ENCODE assay signal across 35 mouse cellular contexts in the genomic region with DNA sequence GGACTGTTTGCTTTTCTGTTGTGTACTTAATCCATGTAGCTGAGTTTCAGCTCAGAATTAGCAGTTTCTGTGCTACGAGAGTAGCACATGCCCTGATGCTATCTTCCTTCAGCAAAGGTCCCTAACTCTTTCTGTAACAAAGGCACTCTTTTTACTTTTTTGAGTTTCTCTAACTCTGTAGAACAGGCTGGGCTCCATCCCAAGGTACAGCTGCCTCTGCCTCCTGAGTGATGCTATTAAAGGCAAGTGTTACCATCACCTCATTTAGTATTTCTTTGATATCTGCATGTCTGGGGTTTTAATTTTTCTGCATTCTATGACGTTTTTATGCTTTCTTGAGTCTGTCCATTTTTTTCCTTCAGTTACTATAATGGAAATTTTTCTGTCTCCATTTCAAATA.
"Had no signal": no experiment of that assay in that cellular context is flagged by ENCODE, and none has a peak within 500 bp of the region (broad histone marks: within the 10 kb centered on the region; RNA-seq: fewer than 3 reads in every experiment).

No protein-coding gene starts in this region.

- H3K9ac ChIP-seq: heart, embryonic 12.5 days; heart, embryonic 13.5 days; heart, embryonic 15.5 days; hindbrain, embryonic 12.5 days; hindbrain, embryonic 13.5 days; hindbrain, embryonic 14.5 days; hindbrain, embryonic 15.5 days; intestine, embryonic 15.5 days; kidney, embryonic 15.5 days had no signal

- H3K4me2 ChIP-seq: heart, embryonic 11.5 days; heart, embryonic 12.5 days; heart, embryonic 13.5 days; heart, embryonic 15.5 days; hindbrain, embryonic 12.5 days; hindbrain, embryonic 13.5 days; hindbrain, embryonic 14.5 days; hindbrain, embryonic 15.5 days; intestine, embryonic 15.5 days; kidney, embryonic 15.5 days had no signal

- ATAC-seq: hindbrain, embryonic 16.5 days; hindbrain, postnatal 0 days; inflammation-experienced regulatory T-cells, adult 6 months; intestine, embryonic 15.5 days; intestine, embryonic 16.5 days; intestine, postnatal 0 days had no signal

- H3K36me3 ChIP-seq: heart, embryonic 10.5 days; heart, embryonic 12.5 days; heart, embryonic 13.5 days; heart, embryonic 15.5 days; hindbrain, embryonic 10.5 days; hindbrain, embryonic 12.5 days; hindbrain, embryonic 13.5 days; hindbrain, embryonic 15.5 days; intestine, embryonic 15.5 days; kidney, embryonic 15.5 days had no signal

- H3K27me3 ChIP-seq: heart, embryonic 12.5 days; heart, embryonic 13.5 days; heart, embryonic 15.5 days; hindbrain, embryonic 12.5 days; hindbrain, embryonic 13.5 days; hindbrain, embryonic 15.5 days; intestine, embryonic 15.5 days; kidney, embryonic 15.5 days had no signal

- DNase-seq: heart, postnatal 10 days; heart, postnatal 14 days; heart, postnatal 36 days; heart, postnatal 4 days; kidney, adult 11 months; kidney, adult 18-20 months; kidney, adult 2 months; kidney, adult 8-10 months; kidney, adult 9 months; kidney, postnatal 10 days; kidney, postnatal 14 days; kidney, postnatal 25 days; kidney, postnatal 36 days; kidney, postnatal 4 days; layer of hippocampus, adult 9-11 months; layer of hippocampus, postnatal 36 days had no signal

- H3K4me1 ChIP-seq: heart, embryonic 10.5 days; heart, embryonic 12.5 days; heart, embryonic 13.5 days; heart, embryonic 15.5 days; hindbrain, embryonic 10.5 days; hindbrain, embryonic 12.5 days; hindbrain, embryonic 13.5 days; hindbrain, embryonic 15.5 days; intestine, embryonic 15.5 days; kidney, embryonic 15.5 days had no signal

- H3K9me3 ChIP-seq: heart, embryonic 10.5 days; heart, embryonic 12.5 days; heart, embryonic 13.5 days; heart, embryonic 15.5 days; hindbrain, embryonic 10.5 days; hindbrain, embryonic 12.5 days; hindbrain, embryonic 13.5 days; hindbrain, embryonic 15.5 days; intestine, embryonic 15.5 days; kidney, embryonic 15.5 days had no signal

- H3K4me3 ChIP-seq: heart, embryonic 10.5 days; heart, embryonic 12.5 days; heart, embryonic 13.5 days; heart, embryonic 15.5 days; hindbrain, embryonic 10.5 days; hindbrain, embryonic 12.5 days; hindbrain, embryonic 13.5 days; hindbrain, embryonic 15.5 days; intestine, embryonic 15.5 days; kidney, embryonic 15.5 days; layer of hippocampus, adult 2 months had no signal

- H3K27ac ChIP-seq: heart, embryonic 10.5 days; heart, embryonic 13.5 days; heart, embryonic 15.5 days; hindbrain, embryonic 10.5 days; hindbrain, embryonic 12.5 days; hindbrain, embryonic 13.5 days; hindbrain, embryonic 14.5 days; hindbrain, embryonic 15.5 days; hindbrain, postnatal 0 days; intestine, embryonic 15.5 days; kidney, embryonic 15.5 days; kidney, postnatal 0 days; layer of hippocampus, adult 2 months had no signal
